Mouse (Mus musculus) thymus, adult 2 months (tissue): ENCODE results near the gene B4galnt4.

ENCODE experiments used
- CTCF ChIP-seq: fragments of 200-500 bp; IDR thresholded peaks from 2 replicates; pipeline ENCODE4 v1.5.1; 2012; ENCODE audit warnings: mild to moderate bottlenecking, control low read depth, low read length, moderate library complexity, borderline replicate concordance; ENCODE audit not compliant: control insufficient read depth, poor library complexity, insufficient read depth; ENCODE audit errors: extremely low read depth
- POLR2A ChIP-seq: fragments of 200-500 bp; IDR thresholded peaks from 2 replicates; pipeline ENCODE4 v1.6.1; 2012; ENCODE audit warnings: mild to moderate bottlenecking, low read length, control low read depth, moderate library complexity; ENCODE audit not compliant: control insufficient read depth, poor library complexity, insufficient read depth; ENCODE audit errors: extremely low read depth

DNA sequence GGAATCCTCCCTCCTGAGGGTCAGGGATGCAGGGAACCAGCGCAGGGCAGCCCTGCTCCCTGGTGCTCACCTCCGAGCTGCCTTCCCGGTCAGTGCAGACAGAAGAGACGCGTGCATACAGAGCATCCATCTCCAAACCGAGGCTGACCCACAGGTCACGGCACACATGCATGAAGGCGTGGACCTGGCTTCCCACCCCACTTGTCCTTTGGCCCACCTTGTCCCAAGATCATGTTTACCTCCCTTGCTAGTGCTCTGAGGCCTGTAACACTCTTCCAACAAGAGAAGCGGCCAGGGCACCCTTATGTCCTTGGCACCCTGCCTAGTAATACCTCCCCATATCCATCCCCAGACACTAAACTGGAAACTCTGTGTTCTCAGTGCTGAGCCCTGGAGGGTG is 55.0 kb downstream of the B4galnt4 start:
- no peak for TF ChIP-seq POLR2A
- TF ChIP-seq CTCF, result no peak
